Mouse (Mus musculus) adrenal gland, adult 2 months (tissue): ENCODE results near the gene Esyt2. TPM values are rescaled to one million over a fixed set of nuclear protein-coding genes. Genes with fewer than 3 reads are reported as not detected.

Experiments
- DNase-seq: peaks from one replicate; pipeline ENCODE4 v3.0.0; 2021
- polyA plus RNA-seq: library from polyadenylated mRNA; depleted of rRNA; stranded (reverse); fragments of >200 nt; gene quantifications from 2 replicates; pipeline ENCODE4 v1.2.3, GENCODE M21; 2012
- total RNA-seq, 2 experiments: library from RNA; stranded (reverse); gene quantifications; 2 replicates each; pipeline ENCODE4 v1.2.3; 2021

Gene Esyt2
- total and polyA plus RNA-seq, 3 experiments, result 14.0 to 59.7 (median 55.7) TPM

- no peak for DNase-seq
Observed at GRCm38 (mm10) chr12:116362091-116362490, 81.1 kb downstream of the Esyt2 start.

DNA sequence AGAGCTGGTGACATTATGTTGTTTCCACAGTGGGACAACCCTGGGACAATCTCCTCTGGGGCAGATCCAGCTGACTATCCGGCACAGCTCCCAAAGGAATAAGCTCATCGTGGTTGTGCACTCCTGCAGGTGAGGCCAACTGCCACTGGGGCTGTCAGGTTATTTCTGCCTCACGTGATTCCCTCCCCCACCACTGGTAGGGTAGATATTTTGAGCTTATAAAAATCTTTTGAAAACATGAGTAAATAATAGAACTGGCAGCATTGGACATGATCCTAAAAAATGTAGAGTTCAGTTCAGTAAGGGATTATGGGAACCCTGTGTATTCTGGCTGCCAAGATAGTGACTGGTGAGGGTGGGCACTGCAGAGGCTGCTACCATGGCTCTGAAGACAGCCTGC lies 85.9 kb downstream of the Esyt2 start:
- no peak for DNase-seq

- DNase-seq, result no peak
Observed at GRCm38 (mm10) chr12:116367346-116367745, 86.3 kb downstream of the Esyt2 start.

GRCm38 (mm10) chr12:116368857-116369256 lies 87.9 kb downstream of the Esyt2 start:
- DNase-seq, result no peak

DNA sequence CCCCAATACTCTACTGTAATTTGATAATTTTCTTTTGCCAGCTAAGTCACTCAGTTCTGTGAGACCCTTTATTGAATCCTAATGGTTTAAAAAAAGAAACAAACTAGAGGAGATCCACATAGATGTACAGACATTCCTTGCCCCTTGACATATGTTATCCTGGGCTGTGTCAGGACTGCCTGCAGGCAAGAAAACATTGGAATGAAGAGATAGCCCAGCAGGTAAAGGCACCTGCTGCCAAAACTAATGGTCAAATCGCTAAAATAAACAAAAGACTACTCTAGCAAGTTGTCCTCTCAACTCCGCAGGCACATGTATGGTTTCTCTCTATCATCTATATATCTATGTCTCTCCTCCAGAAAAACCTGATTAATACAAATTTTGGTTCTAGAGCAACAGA lies 102.1 kb downstream of the Esyt2 start:
- DNase-seq, result no peak

- DNase-seq, result no peak
Observed at GRCm38 (mm10) chr12:116383995-116384394, 103.0 kb downstream of the Esyt2 start.

- DNase-seq, result no peak
Observed at GRCm38 (mm10) chr12:116386802-116387201, 105.8 kb downstream of the Esyt2 start.

DNA sequence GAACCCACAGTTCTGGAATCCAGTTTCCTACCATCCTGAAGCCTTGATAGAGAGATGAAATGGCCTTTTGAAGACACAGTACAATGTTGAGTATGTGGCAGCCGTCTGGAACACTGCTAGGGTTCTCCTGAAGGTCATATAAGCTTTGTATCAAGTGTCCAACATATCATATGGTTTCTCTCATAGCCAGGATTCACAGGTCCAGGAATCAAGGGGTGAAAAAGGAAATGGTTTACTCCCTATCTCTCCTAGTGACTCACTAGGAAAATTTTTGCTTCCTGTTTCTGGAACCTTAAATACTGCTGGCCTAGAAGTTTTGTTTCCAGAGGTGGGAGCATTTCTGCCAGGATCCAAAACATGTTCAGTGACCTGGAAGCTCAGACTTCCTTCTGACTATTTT lies 108.9 kb downstream of the Esyt2 start:
- no peak for DNase-seq

DNA sequence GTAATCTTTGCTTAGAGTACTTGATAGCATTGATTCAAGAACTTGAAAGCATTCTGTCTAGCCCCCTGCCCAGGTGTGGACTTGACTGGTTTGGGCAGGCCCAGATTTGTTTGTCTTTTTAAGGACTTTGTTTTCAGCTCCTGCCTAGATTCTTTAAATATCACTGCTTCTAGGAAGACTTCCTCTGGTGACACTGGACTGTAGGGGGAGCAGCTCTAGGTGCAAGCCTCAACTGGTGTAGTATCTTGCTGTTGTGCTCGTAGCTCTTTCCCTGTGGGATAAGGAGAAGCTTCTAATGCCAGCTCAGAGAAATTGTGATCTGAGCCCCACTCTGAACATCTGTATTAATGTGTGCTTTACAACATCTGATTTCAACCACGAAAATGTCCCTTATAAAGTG lies 113.3 kb downstream of the Esyt2 start:
- DNase-seq, result no peak

GRCm38 (mm10) chr12:116395312-116395711 lies 114.3 kb downstream of the Esyt2 start:
- no peak for DNase-seq

DNA sequence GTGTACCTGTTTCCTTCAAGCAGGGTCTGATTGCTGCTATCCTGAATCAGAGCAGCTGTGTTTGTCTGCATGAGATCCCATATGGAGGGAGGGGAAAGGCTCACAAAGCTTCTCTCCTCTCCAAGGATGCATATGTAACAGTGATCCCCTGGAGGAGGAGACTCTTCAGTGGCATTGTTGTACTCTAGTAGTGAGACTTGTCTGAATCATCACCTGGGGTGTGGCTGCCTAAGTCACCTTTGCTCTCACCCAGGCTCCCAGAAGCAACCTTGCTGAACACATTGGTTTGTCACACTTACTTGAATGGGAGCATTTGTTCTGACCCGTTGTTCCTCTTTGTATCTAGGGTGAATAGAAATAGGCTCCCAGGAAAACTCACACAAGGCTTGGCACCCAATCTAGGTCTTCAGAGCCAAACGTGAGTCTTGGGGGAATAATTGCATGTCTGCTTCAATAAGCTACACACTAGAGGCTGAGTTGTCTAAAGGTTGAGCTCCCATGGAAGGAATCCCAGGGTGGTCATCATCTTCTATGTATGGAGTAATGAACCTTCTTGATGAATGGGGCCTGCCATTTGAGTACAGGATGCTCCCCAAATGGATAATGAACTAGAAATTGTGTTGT lies 115.2 kb downstream of the Esyt2 start:
- peak; percentile 13 for DNase-seq

DNA sequence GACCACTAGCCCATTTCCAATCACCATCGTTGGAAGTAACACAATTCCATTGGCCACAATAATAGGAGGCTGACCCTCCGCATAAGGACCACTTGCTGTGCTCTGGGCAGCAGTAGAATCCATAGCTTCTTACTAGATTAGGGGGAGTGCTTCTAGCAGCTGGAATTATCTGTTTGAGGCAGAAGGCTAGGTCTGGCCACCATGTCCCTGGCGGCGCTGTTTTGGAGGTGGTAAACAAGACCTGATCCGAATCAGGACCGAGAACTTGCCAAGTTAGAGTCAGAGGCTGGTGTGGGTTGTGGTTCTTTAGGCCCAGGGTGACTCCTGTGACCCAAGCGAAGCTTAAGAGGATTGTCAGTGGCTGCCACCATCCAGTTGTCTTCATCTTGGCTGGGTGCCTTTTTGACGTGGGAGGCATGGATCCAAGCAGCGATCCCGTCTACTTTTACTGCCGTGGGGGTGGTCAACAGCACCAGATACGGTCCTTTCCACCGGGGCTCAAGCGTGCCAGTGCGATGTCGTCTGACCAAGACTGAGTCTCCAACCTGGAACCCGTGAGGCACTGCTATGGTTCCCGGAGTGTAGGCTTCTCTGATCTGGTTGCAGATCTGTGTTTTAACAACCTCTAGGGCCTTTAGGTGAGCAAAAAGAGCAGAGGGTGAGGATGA lies 123.2 kb downstream of the Esyt2 start:
- no peak for DNase-seq

DNA sequence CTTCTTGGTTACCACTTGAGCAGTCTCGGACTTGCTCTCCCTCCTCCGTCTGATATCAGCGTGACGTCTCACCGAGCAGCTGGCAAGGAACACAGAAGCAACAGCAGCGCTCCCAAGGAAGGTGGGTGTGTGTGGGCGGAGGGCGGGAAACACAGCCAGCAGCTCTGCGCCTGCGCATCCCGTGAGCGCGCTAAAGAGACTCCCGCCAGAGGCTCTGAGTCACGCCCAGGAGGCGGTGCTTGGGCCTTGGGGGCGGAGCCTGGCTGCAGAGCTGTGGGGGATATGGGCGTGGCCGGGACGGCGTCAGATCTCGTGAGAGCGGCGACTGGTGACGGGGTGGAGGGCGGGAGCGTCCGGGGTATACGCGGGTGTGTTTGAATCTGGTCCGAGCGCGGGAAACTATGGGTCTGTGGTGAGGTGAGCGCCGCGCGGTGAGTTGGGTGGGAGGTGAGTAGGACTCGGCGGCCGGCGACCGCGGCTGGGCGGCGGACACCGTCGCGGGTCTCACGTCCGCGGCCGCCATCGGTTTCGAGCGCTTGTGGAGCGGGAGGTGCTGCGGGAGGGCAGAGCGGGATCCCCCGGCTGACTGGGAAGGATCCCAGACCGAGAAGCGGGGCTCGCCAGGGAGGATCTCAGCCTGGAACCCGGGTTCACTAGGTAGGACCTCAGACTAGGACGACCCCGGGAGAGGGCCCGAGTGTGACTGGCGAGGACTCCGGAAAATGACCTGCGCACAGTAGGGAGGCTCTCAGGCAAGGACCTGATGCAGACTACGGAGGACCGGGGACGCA lies 124.2 kb downstream of the Esyt2 start, which contains the start of gene Ncapg2:
TSS of gene Ncapg2 (plus strand) at position 358 of the 791 bp plus-strand sequence.
- peak; percentile 98 for DNase-seq

DNA sequence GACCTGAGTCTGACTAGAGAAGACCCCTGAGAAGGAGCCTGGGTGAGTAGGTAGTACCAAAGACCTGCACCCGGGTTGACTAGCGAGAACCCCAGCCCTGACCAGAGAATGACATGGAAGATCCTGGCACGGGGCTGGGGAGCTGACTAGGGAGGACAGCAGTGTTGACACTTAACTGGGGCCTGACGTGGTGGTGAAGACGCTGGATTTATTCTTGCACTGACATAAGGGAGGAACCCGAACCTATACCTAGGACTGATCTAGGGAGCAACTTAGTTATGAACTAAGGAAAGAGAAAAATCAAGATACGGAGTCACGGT lies 124.8 kb downstream of the Esyt2 start:
- no peak for DNase-seq

GRCm38 (mm10) chr12:116407883-116408282 lies 126.9 kb downstream of the Esyt2 start:
- no peak for DNase-seq

DNA sequence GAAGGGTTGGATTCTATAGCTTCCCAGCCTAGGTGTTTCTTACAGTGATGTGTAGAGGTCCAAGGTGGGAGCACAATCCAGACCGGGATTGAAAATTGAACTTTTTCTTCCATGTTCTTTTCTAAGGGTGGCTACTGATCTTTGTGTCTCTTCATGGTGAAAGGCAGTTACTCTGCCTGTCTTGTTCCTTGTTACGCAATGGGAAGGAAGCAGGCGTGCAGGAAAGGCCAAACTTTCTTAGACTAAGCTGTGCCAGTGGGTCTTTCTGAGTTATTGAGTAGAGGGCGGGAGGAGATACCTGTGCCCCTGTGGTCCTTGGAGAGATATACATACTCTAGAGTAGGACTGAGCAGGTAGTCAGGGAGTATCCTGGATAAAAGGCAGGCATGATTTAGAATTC lies 133.9 kb downstream of the Esyt2 start:
- DNase-seq, result no peak

- no peak for DNase-seq
Observed at GRCm38 (mm10) chr12:116416514-116416913, 135.5 kb downstream of the Esyt2 start.

DNA sequence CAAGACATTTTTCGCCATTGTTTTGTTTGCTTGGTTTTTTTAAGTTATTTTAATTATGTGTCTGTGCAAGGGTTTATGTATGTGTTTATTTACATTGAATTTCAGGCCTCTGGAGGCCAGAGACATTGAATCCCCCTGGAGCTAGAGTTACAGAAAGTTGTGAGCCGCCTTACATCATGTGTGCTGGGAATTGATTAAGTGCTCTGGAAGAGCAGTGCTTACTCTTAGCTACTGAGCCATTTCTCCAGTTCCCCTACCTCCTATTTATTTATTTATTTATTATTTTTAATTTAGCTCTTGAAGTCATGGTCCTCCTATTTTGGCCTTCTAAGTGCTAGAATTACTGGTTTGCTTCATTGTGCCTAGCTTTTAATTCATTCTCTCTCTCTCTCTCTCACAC lies 140.7 kb downstream of the Esyt2 start:
- DNase-seq, result no peak

DNA sequence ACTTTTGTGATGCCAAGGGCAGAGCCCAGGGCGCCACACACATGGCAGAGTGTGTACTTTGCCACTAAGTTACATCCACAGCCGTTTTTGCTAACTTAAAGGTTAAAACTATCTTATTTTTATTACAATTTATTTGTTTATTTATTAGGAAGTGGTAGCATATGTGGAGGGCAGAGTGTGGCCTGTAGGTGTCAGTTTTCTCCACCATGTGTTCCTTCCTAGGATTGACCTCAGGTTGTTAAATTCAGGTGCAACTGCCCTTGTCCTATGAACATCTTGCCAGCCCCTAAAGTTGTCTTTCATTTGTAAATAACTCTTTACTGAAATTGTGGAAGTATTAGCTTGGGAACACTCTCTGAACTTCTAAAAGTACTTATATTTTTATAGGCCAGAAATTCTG lies 144.4 kb downstream of the Esyt2 start:
- no peak for DNase-seq

DNA sequence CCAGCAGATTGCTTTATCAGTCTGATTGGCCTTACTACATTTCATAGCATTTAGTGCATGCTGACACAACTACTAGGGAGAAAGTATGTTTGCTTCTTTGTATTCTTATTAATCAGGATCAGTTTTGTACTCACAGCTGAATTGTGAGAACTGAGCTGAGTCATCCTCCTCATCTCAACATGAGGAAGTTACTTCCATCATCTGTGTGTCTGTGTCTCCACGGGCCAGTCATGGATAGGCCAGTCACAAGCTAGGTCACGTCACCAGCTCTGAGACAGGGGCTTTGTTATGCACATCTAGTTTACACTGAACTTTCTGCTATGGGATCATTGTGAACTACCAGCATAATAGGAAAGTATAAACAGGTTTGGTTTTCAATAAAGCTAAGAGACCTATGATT lies 152.7 kb downstream of the Esyt2 start:
- no peak for DNase-seq

- DNase-seq, result no peak
Observed at GRCm38 (mm10) chr12:116435232-116435631, 154.2 kb downstream of the Esyt2 start.

DNA sequence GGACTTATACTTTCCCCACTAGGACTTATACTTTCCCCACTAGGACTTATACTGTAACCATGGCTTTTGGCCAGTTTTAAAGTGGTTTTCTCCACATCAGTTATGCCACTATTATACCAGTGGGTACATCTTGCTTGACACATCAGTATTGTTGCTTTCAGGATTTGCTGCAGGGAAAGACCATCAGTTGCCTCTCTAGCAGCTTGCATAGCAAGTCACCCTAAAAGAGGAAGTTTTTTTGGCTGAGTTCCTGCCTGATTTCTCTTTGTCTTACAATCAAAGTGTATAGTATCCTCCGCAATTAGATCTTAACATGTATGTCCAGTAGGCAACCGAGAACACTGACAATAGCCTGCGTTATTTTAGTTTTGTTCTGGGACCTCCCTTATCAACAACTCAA lies 155.1 kb downstream of the Esyt2 start:
- no peak for DNase-seq

DNA sequence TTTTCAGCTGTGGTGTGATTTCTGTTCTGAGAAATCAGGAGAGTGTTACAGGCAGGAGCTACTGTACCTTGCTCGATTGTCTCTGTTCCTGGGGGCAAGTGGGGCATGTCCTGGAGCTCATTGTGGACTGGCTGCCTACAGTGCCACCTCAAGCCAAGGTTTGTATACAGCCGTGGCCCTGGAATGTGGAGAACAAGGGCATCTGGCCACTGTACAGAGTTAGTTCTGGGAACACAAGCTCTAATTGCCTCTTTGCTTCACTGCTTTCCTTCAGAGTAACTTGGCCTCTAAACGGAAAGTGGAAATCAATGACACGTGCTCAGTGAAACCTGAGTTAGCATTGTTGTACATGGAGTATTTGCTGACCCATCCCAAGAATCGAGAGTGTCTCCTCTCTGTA lies 157.6 kb downstream of the Esyt2 start:
- no peak for DNase-seq
